Mouse (Mus musculus): ENCODE results near the gene Plgrkt. TPM values are rescaled to one million over a fixed set of nuclear protein-coding genes. Genes with fewer than 3 reads are reported as not detected.
A peak's percentile ranks its signal among the peaks of the same experiment; 100 is the strongest.

Plgrkt gene
- total and polyA plus RNA-seq, 2 experiments from 2014 or later: 53.5 to 55.6 TPM

DNA sequence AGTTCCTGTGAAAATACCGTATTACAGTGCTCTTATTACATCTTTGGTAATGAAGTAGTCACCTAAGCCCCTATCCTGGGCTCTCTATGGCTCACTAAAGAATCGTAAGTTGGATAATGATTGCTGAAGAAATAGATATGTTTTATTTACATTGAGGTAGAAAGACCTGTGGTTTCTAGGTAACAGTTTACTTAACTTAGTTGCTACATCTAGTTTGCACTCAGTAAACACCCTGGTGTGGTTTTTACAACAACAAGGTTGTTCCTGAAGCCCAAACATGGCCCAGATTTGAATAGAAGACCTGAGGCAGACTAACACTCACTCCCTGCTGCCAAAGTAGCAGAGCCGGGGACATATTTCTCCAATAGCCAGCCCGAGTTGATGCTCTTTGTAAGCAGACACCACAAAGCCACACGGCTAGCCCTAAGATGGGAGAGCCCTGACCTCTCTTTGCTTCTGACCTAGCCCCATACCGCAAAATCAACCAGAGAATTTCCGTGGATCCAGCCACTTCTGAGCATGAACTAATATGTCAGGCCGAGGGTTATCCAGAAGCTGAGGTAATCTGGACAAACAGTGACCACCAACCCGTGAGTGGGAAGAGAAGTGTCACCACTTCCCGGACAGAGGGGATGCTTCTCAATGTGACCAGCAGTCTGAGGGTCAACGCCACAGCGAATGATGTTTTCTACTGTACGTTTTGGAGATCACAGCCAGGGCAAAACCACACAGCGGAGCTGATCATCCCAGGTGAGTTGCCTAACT lies 12.8 kb upstream of the Plgrkt start:
- ATAC-seq (ENCODE audit: insufficient read depth, low read depth): no peak
- no peak for DNase-seq (ENCODE audit: low spot score)
- 81% methylated on average over 14 of the region's 14 CpGs for WGBS

DNA sequence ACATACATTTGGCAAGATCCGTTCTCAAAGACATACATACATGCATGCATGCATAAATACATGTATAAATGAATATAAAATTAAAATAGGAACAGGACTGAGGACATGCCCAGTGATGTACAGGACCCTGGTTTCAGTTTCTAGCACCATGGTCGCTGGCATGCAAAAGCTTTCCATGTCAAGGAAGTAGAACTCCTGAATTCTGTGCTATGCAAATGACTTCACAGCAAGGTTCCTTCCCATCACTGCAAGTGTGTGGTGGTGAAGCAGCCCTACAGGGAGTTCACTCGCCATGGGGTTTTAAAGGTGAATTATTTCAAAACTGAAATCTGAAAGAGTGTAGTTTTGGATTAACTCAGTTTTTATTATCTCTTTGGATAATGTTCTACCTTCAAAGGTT lies 9.2 kb upstream of the Plgrkt start:
- H3K4me2 ChIP-seq (ENCODE audit: low read depth, low read length): no peak overlapping the region
- H3K36me3 ChIP-seq (replicated peaks; ENCODE audit: control insufficient read depth, insufficient read depth, low read length): no peaks in the 10 kb centered on the region
- H3K4me1 ChIP-seq (ENCODE audit: control insufficient read depth, insufficient read depth): no peaks in the 10 kb centered on the region; the same call in 1 of the 2 replicates
- DNase-seq (ENCODE audit: low spot score) (no peak), ATAC-seq (ENCODE audit: insufficient read depth, low read depth) (no peak)
- no peak overlapping the region for H3K4me3 ChIP-seq (ENCODE audit: low read depth, low read length)
- no peak overlapping the region for H3K9ac ChIP-seq (replicated peaks; ENCODE audit: low read depth, low read length)
- WGBS: 77% methylated on average over 3 of the region's 3 CpGs
- TF ChIP-seq EP300 (IDR thresholded peaks at IDR 0.05; ENCODE audit: low read depth) (no peak), CTCF (IDR thresholded peaks at IDR 0.05; ENCODE audit: low read depth) (no peak)
- H3K9me3 ChIP-seq (replicated peaks; ENCODE audit: control insufficient read depth, low read length): no peaks in the 10 kb centered on the region
- no peaks in the 10 kb centered on the region for H3K27me3 ChIP-seq (ENCODE audit: control insufficient read depth, insufficient read depth, low read length)
- no peak overlapping the region for H3K27ac ChIP-seq (ENCODE audit: low read depth)

More for the DNA sequence above, 12.8 kb upstream of the Plgrkt start:
- Histone ChIP-seq H3K4me2 (ENCODE audit: low read depth, low read length) (no peak overlapping the region), H3K9ac (replicated peaks; ENCODE audit: low read depth, low read length) (no peak overlapping the region), H3K27ac (ENCODE audit: low read depth) (no peak overlapping the region), H3K36me3 (replicated peaks; ENCODE audit: control insufficient read depth, insufficient read depth, low read length) (no peaks in the 10 kb centered on the region), H3K27me3 (ENCODE audit: control insufficient read depth, insufficient read depth, low read length) (no peaks in the 10 kb centered on the region), H3K4me3 (ENCODE audit: low read depth, low read length) (no peak overlapping the region), H3K9me3 (replicated peaks; ENCODE audit: control insufficient read depth, low read length) (no peaks in the 10 kb centered on the region), H3K4me1 (ENCODE audit: control insufficient read depth, insufficient read depth) (no peaks in the 10 kb centered on the region)
- TF ChIP-seq EP300 (IDR thresholded peaks at IDR 0.05; ENCODE audit: low read depth): no peak
- no peak for TF ChIP-seq CTCF (IDR thresholded peaks at IDR 0.05; ENCODE audit: low read depth)

DNA sequence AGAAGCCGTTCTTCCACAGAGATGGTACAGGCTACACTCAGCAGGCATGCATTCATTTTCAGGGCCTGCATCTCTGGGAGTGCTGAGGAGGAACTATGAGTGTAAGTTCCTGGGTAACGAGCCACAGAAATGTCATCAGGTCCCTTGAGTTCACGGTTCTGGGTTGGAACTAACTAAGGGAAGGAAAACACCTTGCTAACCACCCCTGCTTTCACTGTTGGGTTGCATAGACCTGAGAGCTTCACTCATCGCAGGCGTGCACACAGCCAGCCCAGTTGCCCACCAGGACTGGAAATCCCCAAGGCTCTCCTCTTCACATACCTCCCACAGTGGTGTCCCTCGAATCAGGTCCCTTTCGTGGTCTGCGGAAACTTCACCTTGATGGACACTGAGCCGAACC lies 7.8 kb upstream of the Plgrkt start:
- no peaks in the 10 kb centered on the region for H3K27me3 ChIP-seq (ENCODE audit: control insufficient read depth, insufficient read depth, low read length)
- DNase-seq (ENCODE audit: low spot score) (no peak), ATAC-seq (ENCODE audit: insufficient read depth, low read depth) (no peak)
- H3K4me2 ChIP-seq (ENCODE audit: low read depth, low read length): no peak overlapping the region
- no peak overlapping the region for H3K4me3 ChIP-seq (ENCODE audit: low read depth, low read length)
- H3K36me3 ChIP-seq (replicated peaks; ENCODE audit: control insufficient read depth, insufficient read depth, low read length): no peaks in the 10 kb centered on the region
- TF ChIP-seq EP300 (IDR thresholded peaks at IDR 0.05; ENCODE audit: low read depth): no peak
- no peak for TF ChIP-seq CTCF (IDR thresholded peaks at IDR 0.05; ENCODE audit: low read depth)
- 86% methylated on average over 9 of the region's 9 CpGs for WGBS
- no peaks in the 10 kb centered on the region for H3K9me3 ChIP-seq (replicated peaks; ENCODE audit: control insufficient read depth, low read length)
- no peak overlapping the region for H3K27ac ChIP-seq (ENCODE audit: low read depth)
- no peaks in the 10 kb centered on the region; the same call in 1 of the 2 replicates for H3K4me1 ChIP-seq (ENCODE audit: control insufficient read depth, insufficient read depth)
- no peak overlapping the region for H3K9ac ChIP-seq (replicated peaks; ENCODE audit: low read depth, low read length)

- ATAC-seq (ENCODE audit: insufficient read depth, low read depth): no peak
- Histone ChIP-seq H3K36me3 (replicated peaks; ENCODE audit: control insufficient read depth, insufficient read depth, low read length) (no peaks in the 10 kb centered on the region), H3K4me1 (ENCODE audit: control insufficient read depth, insufficient read depth) (no peaks in the 10 kb centered on the region; the same call in 1 of the 2 replicates), H3K4me3 (ENCODE audit: low read depth, low read length) (peak overlapping the region; percentile 14), H3K27ac (ENCODE audit: low read depth) (no peak overlapping the region), H3K9ac (replicated peaks; ENCODE audit: low read depth, low read length) (0 out of 2 replicates have a peak overlapping the region, but pooled peaks have one; percentile 5), H3K4me2 (ENCODE audit: low read depth, low read length) (peak overlapping the region; percentile 48), H3K9me3 (replicated peaks; ENCODE audit: control insufficient read depth, low read length) (no peaks in the 10 kb centered on the region), H3K27me3 (ENCODE audit: control insufficient read depth, insufficient read depth, low read length) (no peaks in the 10 kb centered on the region)
- TF ChIP-seq EP300 (IDR thresholded peaks at IDR 0.05; ENCODE audit: low read depth): no peak
- TF ChIP-seq CTCF (IDR thresholded peaks at IDR 0.05; ENCODE audit: low read depth): no peak
- 34% methylated on average over 11 of the region's 11 CpGs for WGBS
- DNase-seq (ENCODE audit: low spot score): no peak
Observed at GRCm38 (mm10) chr19:29373438-29373837, 6.2 kb upstream of the Plgrkt start.

- H3K9ac ChIP-seq (replicated peaks; ENCODE audit: low read depth, low read length): no peak overlapping the region
- ATAC-seq (ENCODE audit: insufficient read depth, low read depth) (no peak), DNase-seq (ENCODE audit: low spot score) (no peak)
- no peak overlapping the region for H3K4me3 ChIP-seq (ENCODE audit: low read depth, low read length)
- H3K36me3 ChIP-seq (replicated peaks; ENCODE audit: control insufficient read depth, insufficient read depth, low read length): no peaks in the 10 kb centered on the region
- no peaks in the 10 kb centered on the region for H3K9me3 ChIP-seq (replicated peaks; ENCODE audit: control insufficient read depth, low read length)
- H3K4me1 ChIP-seq (ENCODE audit: control insufficient read depth, insufficient read depth): no peaks in the 10 kb centered on the region; the same call in 1 of the 2 replicates
- H3K27ac ChIP-seq (ENCODE audit: low read depth): no peak overlapping the region
- no peaks in the 10 kb centered on the region for H3K27me3 ChIP-seq (ENCODE audit: control insufficient read depth, insufficient read depth, low read length)
- H3K4me2 ChIP-seq (ENCODE audit: low read depth, low read length): peak overlapping the region; percentile 27; the same call in 1 of the 2 replicates
- 91% methylated on average over 3 of the region's 3 CpGs for WGBS
- TF ChIP-seq CTCF (IDR thresholded peaks at IDR 0.05; ENCODE audit: low read depth) (no peak), EP300 (IDR thresholded peaks at IDR 0.05; ENCODE audit: low read depth) (no peak)
Observed at GRCm38 (mm10) chr19:29372621-29373020, 5.4 kb upstream of the Plgrkt start.

Measured in heart, postnatal 0 days (tissue).